Mouse (Mus musculus): ENCODE results near the gene Prss8. TPM values are rescaled to one million over a fixed set of nuclear protein-coding genes. Genes with fewer than 3 reads are reported as not detected.

The Prss8 gene
- 0.33 TPM for polyA plus RNA-seq (2017; shearing (Covaris generic))

DNA sequence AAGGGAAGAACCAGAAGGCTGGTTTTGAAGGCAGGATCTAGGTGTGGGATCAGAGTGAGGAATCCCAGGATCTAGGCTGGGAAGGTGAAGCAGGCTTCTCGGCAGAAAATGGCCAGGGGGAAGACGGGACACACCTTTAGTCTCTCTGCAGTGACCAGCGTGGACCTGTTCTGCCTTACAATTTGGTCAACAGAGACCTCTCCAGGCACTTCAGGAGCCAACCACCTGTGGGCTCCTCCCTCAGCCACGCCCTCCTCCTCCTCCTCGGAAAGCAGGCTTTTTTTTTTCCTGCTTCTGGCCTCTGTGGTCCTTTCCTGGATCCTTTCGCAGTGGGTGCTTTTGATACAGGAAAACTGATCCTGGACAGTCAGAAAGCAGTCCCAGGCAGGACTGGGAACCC is at the start of gene Prss8:
Prss8 (minus strand) TSS at position 182 of the 400 bp plus-strand sequence.

DNA sequence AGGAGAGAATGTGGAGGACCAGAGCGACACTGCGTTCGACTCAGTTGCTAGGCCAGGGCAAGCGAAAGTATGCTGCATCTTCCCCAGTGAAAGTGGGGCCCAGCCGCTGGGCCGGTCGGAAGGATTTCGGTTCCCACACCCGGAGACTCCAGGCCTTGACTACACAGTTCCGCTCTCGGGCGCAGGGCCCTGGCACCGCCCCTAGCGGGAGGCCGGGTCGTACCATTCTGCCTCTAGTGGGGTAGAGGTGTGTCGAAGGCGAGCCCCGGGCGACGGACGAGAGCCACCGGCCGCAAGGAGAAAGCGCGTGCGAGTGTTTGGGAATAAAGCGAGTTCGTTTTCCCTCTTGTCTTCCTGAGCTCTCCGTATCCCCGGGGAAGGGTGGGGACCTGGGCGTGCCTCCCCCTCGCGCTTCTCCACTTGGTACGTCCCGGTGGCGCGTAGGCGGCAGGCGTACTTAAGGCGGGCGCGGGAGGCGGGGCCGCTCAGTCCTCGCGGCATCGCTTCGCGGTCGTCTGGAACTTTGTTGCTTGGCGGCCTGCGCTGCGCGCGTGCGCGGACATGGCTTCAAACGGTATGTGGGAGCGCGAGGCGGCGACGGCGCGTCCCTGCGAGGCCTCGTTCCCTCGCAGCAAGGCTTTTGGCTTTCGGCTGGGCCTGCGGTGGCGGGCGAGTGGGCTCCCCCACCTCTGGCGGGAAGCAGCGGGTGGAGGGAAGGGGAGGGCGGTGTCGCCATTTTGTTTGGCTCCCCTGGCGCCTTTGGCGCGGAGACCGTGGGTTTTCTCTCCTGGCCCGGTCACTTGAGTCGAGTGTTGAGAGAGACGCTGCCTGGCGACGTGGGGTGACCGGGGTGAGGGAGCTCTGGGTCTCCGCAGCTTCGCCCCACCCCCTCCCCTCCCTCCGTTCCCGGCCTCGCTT is 37.4 kb upstream of the Prss8 start, which contains the start of gene Fus:
Fus (plus strand) TSS at position 454 of the 918 bp plus-strand sequence.

DNA sequence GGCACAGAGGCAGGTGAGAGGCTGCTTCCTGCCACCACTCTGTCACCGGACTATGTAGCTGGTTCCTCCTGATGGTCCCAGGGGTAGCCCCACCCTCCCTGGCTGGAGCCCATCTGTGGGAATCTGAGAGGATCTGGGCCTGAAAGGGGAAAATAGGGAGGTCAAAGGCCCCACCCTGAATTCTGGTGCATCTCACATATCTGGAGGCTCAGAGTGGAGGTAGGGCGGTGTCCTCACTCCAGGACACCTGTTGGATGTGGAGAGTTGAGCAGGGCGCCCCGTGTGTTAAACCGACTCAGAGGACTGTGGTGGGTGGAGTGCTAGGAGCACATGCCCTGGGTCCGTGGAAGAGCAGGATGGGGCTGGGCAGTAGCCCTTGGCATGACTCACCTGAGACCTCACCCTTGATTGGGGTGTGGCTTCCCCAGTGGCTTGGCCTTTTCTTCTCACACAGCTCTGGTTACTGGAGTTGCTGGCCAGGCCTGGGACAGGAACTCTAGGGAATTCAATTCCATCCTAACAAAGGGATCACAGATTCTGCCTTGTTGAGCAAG is 16.6 kb upstream of the Prss8 start, which contains the start of gene Prss36:
Prss36 (minus strand) TSS at position 256 of the 554 bp plus-strand sequence.

DNA sequence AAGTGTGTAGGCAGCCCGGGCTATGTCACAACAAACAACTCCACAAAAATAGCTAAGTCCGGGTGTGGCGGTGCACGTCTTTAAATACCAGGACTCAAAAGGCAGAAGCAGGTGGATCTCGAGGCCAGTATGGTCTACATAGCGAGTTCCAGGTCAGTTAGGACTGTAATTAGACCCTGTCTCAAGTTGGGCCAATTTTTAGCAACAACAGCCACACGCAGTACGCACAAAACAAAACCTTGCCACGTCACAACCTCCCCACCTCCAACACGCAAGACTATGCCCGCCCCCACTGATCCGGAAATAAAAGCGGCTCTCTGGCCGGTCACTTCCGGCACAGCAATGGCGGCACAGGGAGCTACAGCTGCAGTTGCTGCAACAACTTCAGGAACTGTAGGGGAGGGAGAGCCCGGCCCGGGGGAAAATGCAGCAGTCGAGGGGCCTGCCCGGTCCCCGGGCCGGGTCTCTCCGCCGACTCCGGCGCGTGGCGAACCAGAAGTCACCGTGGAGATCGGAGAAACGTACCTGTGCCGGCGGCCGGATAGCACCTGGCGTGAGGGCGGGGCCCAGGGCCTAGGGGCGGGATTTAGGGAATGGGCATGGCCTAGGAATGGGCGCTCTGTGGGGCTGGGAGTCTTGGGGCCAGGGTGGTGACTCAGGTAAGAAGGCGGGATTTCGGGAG is 17.6 kb downstream of the Prss8 start, which contains the start of gene Kat8:
Kat8 (plus strand) TSS at position 327 of the 682 bp plus-strand sequence.

DNA sequence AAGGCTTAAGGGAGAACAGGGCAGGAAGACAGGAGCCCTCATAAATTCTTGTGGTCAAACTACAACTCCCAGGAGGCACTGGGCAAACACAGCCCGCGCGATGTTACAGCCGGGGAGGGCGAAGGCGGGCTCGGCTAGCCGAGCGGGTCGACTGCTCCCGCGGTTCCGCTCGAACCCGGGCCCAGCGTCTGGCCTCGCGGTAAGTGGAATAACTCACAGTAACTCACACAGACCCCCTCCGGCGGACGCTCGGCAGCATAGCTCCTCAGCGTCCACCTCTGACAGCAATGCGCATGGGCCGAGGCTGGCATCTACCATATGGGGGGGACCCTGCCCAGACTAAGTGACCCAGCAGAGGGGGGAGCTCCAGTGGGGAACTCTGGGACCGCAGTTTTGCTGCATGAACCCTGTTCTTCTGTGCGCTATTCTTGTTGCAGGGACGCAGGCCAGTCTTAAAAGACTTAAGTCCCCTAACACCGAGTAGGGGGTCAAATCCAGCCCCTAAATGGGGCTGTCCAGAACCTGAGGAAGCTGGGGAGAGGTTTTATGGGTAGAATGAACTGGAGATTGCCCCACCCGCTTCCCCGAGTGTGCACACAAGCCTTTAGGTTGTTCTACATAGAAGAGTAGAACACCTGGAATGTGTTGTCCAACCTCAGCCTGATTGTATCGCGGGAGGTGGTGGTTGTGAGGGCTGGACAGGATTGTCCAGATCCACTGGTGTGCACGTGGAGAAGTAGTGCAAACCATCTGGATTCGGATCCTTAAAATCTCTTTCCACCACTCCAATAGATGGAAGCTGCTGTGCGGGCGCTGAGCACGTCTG is 25.7 kb downstream of the Prss8 start, which contains the start of gene Bckdk:
Bckdk (plus strand) TSS at position 112 of the 826 bp plus-strand sequence.

DNA sequence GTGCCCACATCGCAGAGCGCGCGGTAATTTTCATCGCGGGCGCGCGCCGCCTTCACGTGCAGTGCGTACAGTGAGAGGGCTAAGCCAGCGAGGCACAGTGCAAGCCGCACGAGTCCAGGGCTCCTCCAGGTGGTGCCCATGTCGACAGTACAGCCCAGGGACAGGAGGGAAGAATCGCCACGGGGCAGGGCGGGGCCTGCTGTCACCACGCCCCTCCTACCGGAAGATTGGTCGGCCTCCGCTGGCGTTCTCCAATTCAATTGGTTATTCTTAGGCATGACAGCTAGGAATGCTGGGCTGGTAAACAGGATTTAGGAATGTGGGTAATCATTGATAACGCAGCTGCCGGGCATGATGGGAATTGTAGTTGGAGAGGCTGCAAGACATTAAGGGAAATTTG is 34.5 kb downstream of the Prss8 start, which contains the start of the genes Gm21974 and Vkorc1:
Gm21974 (minus strand) TSS at position 13 of the 400 bp plus-strand sequence.
Vkorc1 (minus strand) TSS at position 176 of the 400 bp plus-strand sequence.

DNA sequence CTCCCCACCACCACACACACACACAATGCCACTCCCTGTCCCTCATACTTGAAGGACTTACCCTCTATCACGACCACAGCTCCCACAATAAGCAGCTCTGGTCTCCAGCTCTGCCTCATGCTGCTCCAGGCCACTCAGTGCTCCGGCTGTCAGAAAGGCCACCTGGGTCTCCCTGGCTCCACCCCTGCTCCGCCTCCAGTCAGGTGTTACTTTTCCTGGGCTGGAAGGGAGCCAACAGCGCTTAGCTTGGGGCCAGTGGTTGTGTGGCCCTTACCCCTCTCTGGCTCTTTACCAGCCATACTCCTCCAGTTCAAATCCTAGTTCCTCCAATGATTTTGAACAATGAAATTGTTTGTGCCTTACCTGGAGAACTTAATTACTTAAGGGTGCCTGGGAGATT is 39.1 kb downstream of the Prss8 start, which contains the start of gene Prss53:
Prss53 (minus strand) TSS at position 173 of the 400 bp plus-strand sequence.

DNA sequence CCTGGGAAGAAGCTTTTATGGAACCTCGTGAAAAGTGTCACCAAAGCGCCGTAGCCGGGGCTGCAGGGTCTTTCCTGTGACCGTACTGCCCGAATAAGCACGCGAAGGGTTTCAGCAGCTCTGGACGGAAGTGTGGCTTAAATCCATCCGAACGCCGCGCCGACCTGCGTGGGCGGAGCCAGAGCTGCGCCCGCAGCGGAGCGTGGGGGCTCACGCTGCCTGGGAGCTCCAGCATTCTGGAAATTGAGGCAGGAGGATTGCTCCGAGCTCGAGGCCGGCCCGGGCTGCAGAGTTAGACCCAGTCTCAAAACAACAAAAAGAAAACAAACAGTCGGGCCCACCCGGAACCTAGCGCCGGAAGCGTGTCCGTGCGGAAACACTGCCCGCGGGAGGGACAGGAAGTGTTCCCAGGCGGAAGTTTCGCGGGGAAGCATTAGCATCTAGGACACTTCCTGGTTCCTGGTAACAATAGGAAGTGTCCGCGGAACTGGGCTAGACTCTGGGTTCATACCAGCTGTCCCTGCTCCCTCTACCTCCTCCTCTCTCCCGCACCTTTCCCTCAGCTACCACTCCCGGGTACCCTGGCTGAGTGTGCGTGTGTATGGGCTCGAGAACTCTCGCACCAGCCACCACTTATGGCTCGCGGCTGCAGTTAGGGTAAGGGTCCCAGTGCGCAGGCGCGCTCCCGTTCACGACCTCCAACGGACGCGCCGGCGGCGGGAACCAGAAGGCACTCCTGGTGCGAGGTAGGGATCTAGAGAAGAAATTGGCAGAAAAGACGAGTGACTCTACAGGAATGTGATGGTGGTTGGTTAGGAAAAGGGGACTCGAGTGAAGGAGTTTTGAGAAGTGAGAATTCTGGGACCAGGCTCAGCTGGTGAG is 53.2 kb downstream of the Prss8 start, which contains the start of gene Zfp668:
Zfp668 (minus strand) TSS at position 362 of the 882 bp plus-strand sequence.

DNA sequence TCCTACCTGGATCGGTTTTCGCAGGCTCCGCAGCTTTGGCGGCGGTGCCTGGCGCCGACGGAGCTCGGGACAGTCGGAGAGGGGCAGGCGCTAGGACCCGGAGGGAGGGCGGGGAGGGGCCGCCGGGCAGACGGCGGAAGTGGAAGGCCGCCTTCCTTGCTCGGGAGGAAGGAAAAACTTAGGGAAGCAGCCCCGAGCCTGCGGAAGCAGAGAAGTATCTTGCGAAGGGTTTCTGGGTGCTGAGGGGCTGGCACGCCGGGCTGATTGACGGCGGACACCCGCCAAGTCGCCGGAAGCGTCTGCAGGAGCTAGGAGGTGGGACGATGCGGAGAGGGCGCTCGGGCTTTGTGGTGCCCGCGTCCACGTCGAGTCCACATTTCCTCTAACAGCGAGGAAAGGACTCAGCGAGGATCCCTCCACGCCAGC is 53.9 kb downstream of the Prss8 start, which contains the start of gene Zfp646:
Zfp646 (plus strand) TSS at position 181 of the 426 bp plus-strand sequence.

Other genes with a start within 250 kb of the Prss8 start
- 49.0 TPM for gene Bcl7c, start 221.2 kb downstream of the Prss8 start, polyA plus RNA-seq (2017; shearing (Covaris generic))
- gene Ctf1, start 217.4 kb downstream of the Prss8 start, polyA plus RNA-seq (2017; shearing (Covaris generic)) = not detected
- not detected for gene Ctf2, start 197.9 kb downstream of the Prss8 start, polyA plus RNA-seq (2017; shearing (Covaris generic))
- gene Fbxl19, start 185.6 kb downstream of the Prss8 start, polyA plus RNA-seq (2017; shearing (Covaris generic)) = 0.77 TPM
- gene Orai3, start 160.3 kb downstream of the Prss8 start, polyA plus RNA-seq (2017; shearing (Covaris generic)) = 12.5 TPM
- 5.9 TPM for gene Setd1a, start 153.4 kb downstream of the Prss8 start, polyA plus RNA-seq (2017; shearing (Covaris generic))
- not detected for gene Gm49388, start 144.5 kb downstream of the Prss8 start, polyA plus RNA-seq (2017; shearing (Covaris generic))
- not detected for gene Hsd3b7, start 129.5 kb downstream of the Prss8 start, polyA plus RNA-seq (2017; shearing (Covaris generic))
- 95.9 TPM for gene Stx4a, start 105.8 kb downstream of the Prss8 start, polyA plus RNA-seq (2017; shearing (Covaris generic))
- gene Stx1b, start 105.6 kb downstream of the Prss8 start, polyA plus RNA-seq (2017; shearing (Covaris generic)) = 0.51 TPM
- 23.9 TPM for gene Zfp646, start 53.9 kb downstream of the Prss8 start, polyA plus RNA-seq (2017; shearing (Covaris generic))
- 8.3 TPM for gene Zfp668, start 53.3 kb downstream of the Prss8 start, polyA plus RNA-seq (2017; shearing (Covaris generic))
- gene Prss53, start 39.1 kb downstream of the Prss8 start, polyA plus RNA-seq (2017; shearing (Covaris generic)) = 0.23 TPM
- gene Gm21974, start 34.6 kb downstream of the Prss8 start, polyA plus RNA-seq (2017; shearing (Covaris generic)) = not detected
- 48.9 TPM for gene Vkorc1, start 34.5 kb downstream of the Prss8 start, polyA plus RNA-seq (2017; shearing (Covaris generic))
- gene Bckdk, start 26.0 kb downstream of the Prss8 start, polyA plus RNA-seq (2017; shearing (Covaris generic)) = 39.1 TPM
- gene Kat8, start 17.6 kb downstream of the Prss8 start, polyA plus RNA-seq (2017; shearing (Covaris generic)) = 30.1 TPM
- gene Prss36, start 16.6 kb upstream of the Prss8 start, polyA plus RNA-seq (2017; shearing (Covaris generic)) = 1.1 TPM
- gene Fus, start 37.4 kb upstream of the Prss8 start, polyA plus RNA-seq (2017; shearing (Covaris generic)) = 170 TPM
- gene Pycard, start 63.8 kb upstream of the Prss8 start, polyA plus RNA-seq (2017; shearing (Covaris generic)) = 98.6 TPM
- gene Trim72, start 73.8 kb upstream of the Prss8 start, polyA plus RNA-seq (2017; shearing (Covaris generic)) = not detected
- 0.99 TPM for gene Itgam, start 132.5 kb upstream of the Prss8 start, polyA plus RNA-seq (2017; shearing (Covaris generic))
- gene Gm49368, start 132.6 kb upstream of the Prss8 start, polyA plus RNA-seq (2017; shearing (Covaris generic)) = not detected
- gene Itgax, start 199.4 kb upstream of the Prss8 start, polyA plus RNA-seq (2017; shearing (Covaris generic)) = 0.72 TPM
- gene Itgad, start 224.3 kb upstream of the Prss8 start, polyA plus RNA-seq (2017; shearing (Covaris generic)) = 0.24 TPM

Measured in effector memory CD4-positive, alpha-beta T cell, adult 7 months (primary cell).